Mouse (Mus musculus) heart, postnatal 0 days (tissue): Measurements from ENCODE around the gene Arhgap28. TPM values are rescaled to one million over a fixed set of nuclear protein-coding genes. Genes with fewer than 3 reads are reported as not detected.

Experiments used
- ATAC-seq: fragments of 200-750 bp; cut with Nextera tagmentation; 2 replicates; pipeline ENCODE4 v1.8.0; 2017; ENCODE audit warnings: low read depth, moderate number of reproducible peaks, moderate library complexity; ENCODE audit not compliant: insufficient read depth
- DNase-seq: peaks from one replicate; pipeline ENCODE4 v3.0.0-alpha.2; 2016; ENCODE audit warnings: low spot score
- H3K27ac ChIP-seq: fragments of 300-500 bp; sonication (generic); 2 replicates; pipeline ENCODE4 v1.5.1; 2014; ENCODE audit warnings: low read depth, mild to moderate bottlenecking
- H3K27me3 ChIP-seq: fragments of 300-500 bp; sonication (generic); 2 replicates; pipeline ENCODE4 v1.6.1; 2014; ENCODE audit warnings: low read length, mixed read lengths; ENCODE audit not compliant: control insufficient read depth, insufficient read depth
- H3K36me3 ChIP-seq: fragments of 300-500 bp; sonication (generic); replicated peaks from 2 replicates; pipeline ENCODE4 v1.6.1; 2014; ENCODE audit warnings: low read length, mixed read lengths; ENCODE audit not compliant: control insufficient read depth, insufficient read depth
- H3K4me1 ChIP-seq: fragments of 300-500 bp; sonication (generic); 2 replicates; pipeline ENCODE4 v1.6.1; 2014; ENCODE audit warnings: antibody characterized with exemption; ENCODE audit not compliant: control insufficient read depth, insufficient read depth
- H3K4me2 ChIP-seq: fragments of 300-500 bp; sonication (generic); 2 replicates; pipeline ENCODE4 v1.6.1; 2014; ENCODE audit warnings: low read depth, mild to moderate bottlenecking, low read length, moderate library complexity
- H3K4me3 ChIP-seq: fragments of 300-500 bp; sonication (generic); 2 replicates; pipeline ENCODE4 v1.5.1; 2014; ENCODE audit warnings: low read depth, low read length
- H3K9ac ChIP-seq: fragments of 300-500 bp; sonication (generic); replicated peaks from 2 replicates; pipeline ENCODE4 v1.6.1; 2014; ENCODE audit warnings: low read depth, low read length, mixed read lengths
- H3K9me3 ChIP-seq: fragments of 300-500 bp; sonication (generic); replicated peaks from 2 replicates; pipeline ENCODE4 v1.6.1; 2016; ENCODE audit warnings: low read length; ENCODE audit not compliant: control insufficient read depth
- CTCF ChIP-seq: IDR thresholded peaks from 2 replicates; pipeline ENCODE4 v1.5.1; 2016; ENCODE audit warnings: antibody characterized with exemption, control low read depth, low read depth
- EP300 ChIP-seq: IDR thresholded peaks from 2 replicates; pipeline ENCODE4 v1.6.1; 2016; ENCODE audit warnings: antibody characterized with exemption, low read depth
- WGBS: fragments of 180-500 bp; shearing (Covaris S2); extraction: QIAGEN DNeasy Blood & Tissue Kit; methylation state at CpG from one replicate; pipeline ENCODE4 v1.1.7; 2014; 5-methylcytosine and 5-hydroxymethylcytosine counted together
- polyA plus RNA-seq: library from polyadenylated mRNA; unstranded; fragments of >200 nt; fragmentation: Nextera tagmentation; extraction: Ambion mirVana; gene quantifications from 2 replicates; pipeline ENCODE4 v1.2.1, GENCODE M21; 2015
- total RNA-seq: library from RNA; depleted of rRNA; stranded (reverse); fragments of >200 nt; gene quantifications from 2 replicates; pipeline ENCODE4 v1.2.3, GENCODE M21; 2014; ENCODE audit warnings: low replicate concordance

The Arhgap28 gene
- total and polyA plus RNA-seq, 2 experiments from 2014 or later, result 4.1 to 7.7 TPM

- ATAC-seq, result no peak
- DNase-seq, result no peak
- Histone ChIP-seq H3K9me3 (no peaks in the 10 kb centered on the region), H3K27ac (no peak overlapping the region), H3K9ac (no peak overlapping the region), H3K36me3 (peaks cover 4% of the 10 kb centered on the region; the same call in 1 of the 2 replicates), H3K27me3 (no peaks in the 10 kb centered on the region), H3K4me2 (no peak overlapping the region), H3K4me3 (no peak overlapping the region), H3K4me1 (no peaks in the 10 kb centered on the region)
- TF ChIP-seq CTCF (no peak), EP300 (no peak)
- 83% methylated on average over 5 of the region's 5 CpGs for WGBS
Measured at GRCm38 (mm10) chr17:67896413-67896812, 107.5 kb downstream of the Arhgap28 start.

GRCm38 (mm10) chr17:67889481-67890325, 114.2 kb downstream of the Arhgap28 start:
- H3K4me1 ChIP-seq, result no peaks in the 10 kb centered on the region
- WGBS, result 34% methylated on average over 20 of the region's 20 CpGs
- DNase-seq (peak; percentile 6), ATAC-seq (peak; percentile 67)
- no peaks in the 10 kb centered on the region for H3K27me3 ChIP-seq
- H3K9ac ChIP-seq, result no peak overlapping the region; the same call in 1 of the 2 replicates
- H3K4me3 ChIP-seq, result peak overlapping the region; percentile 18; the same call in 1 of the 2 replicates
- TF ChIP-seq CTCF (no peak), EP300 (no peak)
- peak overlapping the region; percentile 40 for H3K4me2 ChIP-seq
- H3K36me3 ChIP-seq, result peaks cover 4% of the 10 kb centered on the region; the same call in 1 of the 2 replicates
- no peaks in the 10 kb centered on the region for H3K9me3 ChIP-seq
- H3K27ac ChIP-seq, result peak overlapping the region; percentile 71

DNA sequence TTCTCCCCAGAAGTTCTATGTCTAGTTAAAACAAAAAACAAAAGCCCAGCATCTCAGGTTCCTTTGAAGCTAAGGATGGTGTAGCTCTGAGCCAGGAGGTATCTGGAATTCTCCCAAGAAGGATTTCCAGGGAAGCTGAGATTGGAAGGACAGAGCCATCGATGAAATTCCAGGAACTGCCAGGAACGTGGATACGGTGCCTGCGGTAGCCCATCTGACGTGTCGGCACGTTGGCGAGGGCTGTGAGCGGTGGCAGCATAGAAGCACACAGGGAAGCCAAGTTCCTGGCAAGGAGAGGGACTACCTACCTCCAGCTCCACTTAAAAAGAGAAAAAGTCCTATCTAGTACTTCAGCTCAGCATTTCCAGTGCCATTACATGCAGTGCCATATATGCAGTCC, 115.8 kb downstream of the Arhgap28 start:
- Histone ChIP-seq H3K27ac (no peak overlapping the region), H3K4me1 (no peaks in the 10 kb centered on the region), H3K9me3 (no peaks in the 10 kb centered on the region), H3K27me3 (no peaks in the 10 kb centered on the region), H3K9ac (no peak overlapping the region), H3K36me3 (peaks cover 7% of the 10 kb centered on the region; the same call in 1 of the 2 replicates), H3K4me3 (no peak overlapping the region), H3K4me2 (no peak overlapping the region)
- ATAC-seq (no peak), DNase-seq (no peak)
- WGBS, result 66% methylated on average over 9 of the region's 9 CpGs
- TF ChIP-seq CTCF (no peak), EP300 (no peak)

- H3K9me3 ChIP-seq, result no peaks in the 10 kb centered on the region
- 63% methylated on average over 5 of the region's 5 CpGs for WGBS
- H3K27ac ChIP-seq, result no peak overlapping the region
- no peaks in the 10 kb centered on the region for H3K4me1 ChIP-seq
- no peak overlapping the region for H3K4me2 ChIP-seq
- no peaks in the 10 kb centered on the region for H3K27me3 ChIP-seq
- ATAC-seq, result no peak
- TF ChIP-seq CTCF, result no peak
- TF ChIP-seq EP300, result no peak
- no peak overlapping the region for H3K9ac ChIP-seq
- no peak for DNase-seq
- peaks cover 8% of the 10 kb centered on the region; the same call in 1 of the 2 replicates for H3K36me3 ChIP-seq
- H3K4me3 ChIP-seq, result no peak overlapping the region
Measured at GRCm38 (mm10) chr17:67886326-67886725, 117.6 kb downstream of the Arhgap28 start.

DNA sequence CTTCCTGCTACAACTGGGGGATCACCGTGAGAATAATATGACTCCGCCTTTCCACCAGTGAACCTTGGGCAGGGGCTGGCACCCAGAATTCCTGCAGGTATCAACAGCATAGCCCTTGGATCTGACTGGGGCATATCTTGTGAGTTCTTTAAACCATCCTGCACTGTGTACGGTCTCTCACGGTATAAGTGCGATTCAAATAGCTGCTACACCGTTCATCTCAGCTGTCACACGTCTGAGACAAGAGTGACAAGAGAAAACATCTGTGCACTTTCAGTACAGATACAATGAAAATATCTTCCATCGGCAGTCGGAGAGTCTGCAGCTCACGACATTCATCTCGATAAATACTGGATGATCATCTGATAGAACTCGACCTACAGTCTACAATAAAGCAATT, 126.3 kb downstream of the Arhgap28 start:
- TF ChIP-seq CTCF (no peak), EP300 (no peak)
- H3K36me3 ChIP-seq, result 0 out of 2 replicates have a peak, but pooled peaks cover 11% of the 10 kb centered on the region
- no peak overlapping the region for H3K27ac ChIP-seq
- no peak overlapping the region for H3K4me3 ChIP-seq
- no peaks in the 10 kb centered on the region for H3K9me3 ChIP-seq
- H3K9ac ChIP-seq, result no peak overlapping the region
- 72% methylated on average over 12 of the region's 12 CpGs for WGBS
- no peak for DNase-seq
- no peak overlapping the region for H3K4me2 ChIP-seq
- H3K4me1 ChIP-seq, result no peaks in the 10 kb centered on the region
- ATAC-seq, result no peak
- H3K27me3 ChIP-seq, result no peaks in the 10 kb centered on the region
